Mouse (Mus musculus): ENCODE results near the gene Ap1m2.

DNA sequence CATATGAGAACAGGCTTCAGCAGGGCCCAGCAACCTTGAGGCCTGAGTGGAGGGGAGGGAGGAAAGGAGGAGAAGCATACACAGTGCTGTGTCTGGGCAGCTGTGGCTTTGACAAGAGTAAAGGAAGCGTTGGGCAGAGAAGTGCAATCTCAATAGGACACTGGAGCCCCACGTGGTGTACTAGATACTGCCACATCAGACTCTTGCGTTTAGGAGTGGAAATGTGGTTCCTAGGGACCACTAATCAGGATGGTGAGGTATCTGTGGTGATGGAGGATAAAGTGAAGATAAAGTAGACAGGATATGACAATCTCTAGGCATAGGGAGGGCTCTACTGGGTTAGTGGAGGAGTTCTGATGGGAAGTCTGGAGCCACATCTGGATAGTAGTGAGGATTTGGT lies 25.4 kb downstream of the Ap1m2 start:
- TF ChIP-seq TAL1 (conservative IDR thresholded peaks at IDR 0.05; ENCODE audit: low read depth, low read length) (no peak), CTCF (IDR thresholded peaks at IDR 0.05; ENCODE audit: low read depth, low read length) (no peak), POLR2AphosphoS5 (IDR thresholded peaks at IDR 0.05; ENCODE audit: insufficient replicate concordance, low read depth, low read length) (no peak), GATA1 (IDR thresholded peaks at IDR 0.05; ENCODE audit: borderline replicate concordance, low read length) (no peak)
